In the genomic region with DNA sequence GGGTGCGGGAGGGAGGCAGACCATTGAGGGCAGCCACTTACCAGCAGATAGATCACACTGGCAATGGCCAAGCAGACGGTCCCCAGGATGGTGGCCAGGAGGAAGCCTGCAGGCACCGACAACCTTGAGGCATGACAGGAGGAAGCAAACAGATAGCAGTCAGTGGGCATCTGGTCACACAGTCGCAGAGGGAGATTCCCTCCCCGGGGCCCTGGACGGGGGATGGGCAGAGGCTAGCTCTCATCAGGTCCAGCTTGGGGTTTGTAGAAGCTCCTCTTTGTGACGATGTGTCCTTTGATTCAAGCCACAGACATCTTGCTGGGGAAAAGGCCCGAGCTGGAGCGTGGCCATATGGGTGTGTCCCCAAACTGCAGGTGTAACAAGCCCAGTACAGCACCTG, we compare ENCODE assay signal across 37 mouse cellular contexts. TPM values are rescaled to one million over a fixed set of nuclear protein-coding genes. Genes with fewer than 3 reads are reported as not detected.
"Had no signal": no experiment of that assay in that cellular context is flagged by ENCODE, and none has a peak within 500 bp of the region (broad histone marks: within the 10 kb centered on the region; RNA-seq: fewer than 3 reads in every experiment).

No protein-coding gene starts in this region.

- H3K9ac ChIP-seq: hindbrain, embryonic 12.5 days; hindbrain, embryonic 14.5 days; kidney, embryonic 15.5 days; limb, embryonic 13.5 days; limb, embryonic 15.5 days; liver, embryonic 14.5 days had no signal

- H3K4me1 ChIP-seq: hindbrain, embryonic 12.5 days had no signal

- H3K4me2 ChIP-seq: heart, embryonic 11.5 days; hindbrain, embryonic 12.5 days; hindbrain, embryonic 14.5 days; kidney, embryonic 15.5 days; limb, embryonic 13.5 days; limb, embryonic 15.5 days; liver, embryonic 11.5 days had no signal

- DNase-seq: gastrocnemius, postnatal 14 days; gastrocnemius, postnatal 36 days; heart, adult 18-20 months; heart, postnatal 10 days; heart, postnatal 36 days; kidney, adult 11 months; kidney, adult 2 months; kidney, adult 9 months; kidney, postnatal 14 days; kidney, postnatal 36 days; layer of hippocampus, adult 9-11 months; layer of hippocampus, postnatal 36 days; left cerebral cortex, postnatal 4 days had no signal

- H3K4me3 ChIP-seq: hindbrain, embryonic 12.5 days; kidney, embryonic 15.5 days; limb, embryonic 13.5 days; limb, embryonic 15.5 days had no signal

- H3K9me3 ChIP-seq: hindbrain, embryonic 12.5 days; kidney, embryonic 15.5 days; limb, embryonic 13.5 days; limb, embryonic 15.5 days had no signal

- H3K27ac ChIP-seq: hindbrain, embryonic 12.5 days; hindbrain, embryonic 14.5 days; kidney, embryonic 15.5 days; kidney, postnatal 0 days; limb, embryonic 13.5 days; limb, embryonic 15.5 days; liver, embryonic 14.5 days had no signal

- H3K27me3 ChIP-seq: hindbrain, embryonic 12.5 days; kidney, embryonic 15.5 days; limb, embryonic 13.5 days; limb, embryonic 15.5 days had no signal

- H3K36me3 ChIP-seq: hindbrain, embryonic 12.5 days had no signal

- ATAC-seq: hindbrain, embryonic 16.5 days; intestine, embryonic 16.5 days had no signal

RNA-seq across cellular contexts. Expression of gene Il17c, which starts 4.3 kb away (rescaled TPM):
- total RNA-seq: gastrocnemius, adult 18-20 months; gastrocnemius, adult 8-10 months; gastrocnemius, postnatal 14 days; gastrocnemius, postnatal 36 days; heart, adult 18-20 months; heart, postnatal 10 days; heart, postnatal 36 days; hematopoietic stem cell, adult 5-6 weeks; layer of hippocampus, adult 18-20 months; layer of hippocampus, adult 8-10 months; layer of hippocampus, postnatal 14 days; layer of hippocampus, postnatal 36 days; left cerebral cortex, adult 18-20 months; left cerebral cortex, adult 8-10 months; left cerebral cortex, postnatal 10 days; left cerebral cortex, postnatal 25 days had no signal
- polyA plus RNA-seq: heart, embryonic 11.5 days; heart, embryonic 14.5 days; hindbrain, embryonic 12.5 days; hindbrain, embryonic 14.5 days; hindbrain, embryonic 16.5 days; intestine, embryonic 14.5 days; intestine, embryonic 16.5 days; kidney, embryonic 15.5 days; kidney, postnatal 0 days; limb, embryonic 11.5 days; limb, embryonic 13.5 days; liver, embryonic 11.5 days; liver, embryonic 14.5 days had no signal

RNA-seq across cellular contexts. Expression of gene Snai3, which starts 34.4 kb away (rescaled TPM):
- total RNA-seq: hematopoietic stem cell, adult 5-6 weeks; layer of hippocampus, adult 18-20 months; layer of hippocampus, adult 8-10 months; layer of hippocampus, postnatal 14 days; layer of hippocampus, postnatal 36 days; left cerebral cortex, postnatal 10 days; left cerebral cortex, postnatal 4 days had no signal
- polyA plus RNA-seq: hindbrain, embryonic 12.5 days; hindbrain, embryonic 14.5 days; hindbrain, embryonic 16.5 days; limb, embryonic 11.5 days had no signal
